Mouse (Mus musculus): ENCODE data around the gene Sppl3.
A peak's percentile ranks its signal among the peaks of the same experiment; 100 is the strongest.

Gene Sppl3

GRCm38 (mm10) chr5:115126578-115127312 is 115.8 kb downstream of the Sppl3 start:
- DNase-seq, result peak in 1 of 2 experiments; percentile 32

GRCm38 (mm10) chr5:115127421-115128179 is 116.7 kb downstream of the Sppl3 start:
- DNase-seq, result peak; percentile 50 to 64

GRCm38 (mm10) chr5:115129328-115129727 is 118.4 kb downstream of the Sppl3 start:
- no peak for DNase-seq

GRCm38 (mm10) chr5:115132465-115132864 is 121.5 kb downstream of the Sppl3 start:
- no peak for DNase-seq

- no peak for DNase-seq
These were observed 122.6 kb downstream of the Sppl3 start for GRCm38 (mm10) chr5:115133358-115134066.

- DNase-seq, result peak; percentile 93 to 95
These were observed 123.6 kb downstream of the Sppl3 start, which contains the start of gene Unc119b for GRCm38 (mm10) chr5:115134234-115135165. Gene Unc119b, minus strand, starts transcription at chr5:115134975.

- DNase-seq, result no peak
These were observed 128.2 kb downstream of the Sppl3 start for GRCm38 (mm10) chr5:115139124-115139523.

GRCm38 (mm10) chr5:115140726-115141125 is 129.8 kb downstream of the Sppl3 start:
- DNase-seq, result no peak

GRCm38 (mm10) chr5:115142166-115142697 is 131.3 kb downstream of the Sppl3 start:
- DNase-seq, result no peak

GRCm38 (mm10) chr5:115143552-115143951 is 132.6 kb downstream of the Sppl3 start:
- DNase-seq, result peak; percentile 70 to 73

GRCm38 (mm10) chr5:115144471-115144870 is 133.5 kb downstream of the Sppl3 start:
- peak in 1 of 2 experiments; percentile 7 for DNase-seq

GRCm38 (mm10) chr5:115145253-115145968 is 134.5 kb downstream of the Sppl3 start:
- no peak for DNase-seq

GRCm38 (mm10) chr5:115145976-115146746 is 135.2 kb downstream of the Sppl3 start:
- DNase-seq, result no peak

GRCm38 (mm10) chr5:115146747-115147130 is 135.8 kb downstream of the Sppl3 start:
- no peak for DNase-seq

- DNase-seq, result no peak
These were observed 136.5 kb downstream of the Sppl3 start for GRCm38 (mm10) chr5:115147388-115147787.

- DNase-seq, result no peak
These were observed 137.4 kb downstream of the Sppl3 start for GRCm38 (mm10) chr5:115148378-115148777.

Data from cerebellum, postnatal 25 days (tissue).